Mouse (Mus musculus) forebrain, embryonic 15.5 days (tissue): ENCODE results near the gene Olfr16. TPM values are rescaled to one million over a fixed set of nuclear protein-coding genes. Genes with fewer than 3 reads are reported as not detected.

Experiments
- ATAC-seq: fragments of 200-750 bp; cut with Nextera tagmentation; replicated peaks from 2 replicates; pipeline ENCODE4 v1.8.0; 2017; ENCODE audit warnings: mild to moderate bottlenecking, moderate TSS enrichment, moderate library complexity
- H3K27ac ChIP-seq: fragments of 300-500 bp; sonication (generic); replicated peaks from 2 replicates; pipeline ENCODE4 v1.5.1; 2015; ENCODE audit warnings: mild to moderate bottlenecking, inconsistent platforms
- H3K27me3 ChIP-seq: fragments of 300-500 bp; sonication (generic); 2 replicates; pipeline ENCODE4 v1.6.1; 2015; ENCODE audit warnings: inconsistent platforms
- H3K36me3 ChIP-seq: fragments of 300-500 bp; sonication (generic); 2 replicates; pipeline ENCODE4 v1.6.1; 2015; ENCODE audit warnings: mild to moderate bottlenecking, inconsistent platforms
- H3K4me1 ChIP-seq: fragments of 300-500 bp; sonication (generic); 2 replicates; pipeline ENCODE4 v1.6.1; 2015; ENCODE audit warnings: inconsistent platforms
- H3K4me2 ChIP-seq: fragments of 300-500 bp; sonication (generic); replicated peaks from 2 replicates; pipeline ENCODE4 v1.6.1; 2015; ENCODE audit warnings: mild to moderate bottlenecking, inconsistent platforms
- H3K4me3 ChIP-seq: fragments of 300-500 bp; sonication (generic); 2 replicates; pipeline ENCODE4 v1.5.1; 2015; ENCODE audit warnings: mild to moderate bottlenecking, inconsistent platforms
- H3K9ac ChIP-seq: fragments of 300-500 bp; sonication (generic); replicated peaks from 2 replicates; pipeline ENCODE4 v1.6.1; 2015; ENCODE audit warnings: mild to moderate bottlenecking, inconsistent platforms
- H3K9me3 ChIP-seq: fragments of 300-500 bp; sonication (generic); 2 replicates; pipeline ENCODE4 v1.6.1; 2016; ENCODE audit warnings: inconsistent platforms
- WGBS: fragments of 180-500 bp; shearing (Covaris S2); methylation state at CpG from one replicate; pipeline ENCODE4 v1.1.7; 2015; ENCODE audit warnings: mixed read lengths; 5-methylcytosine and 5-hydroxymethylcytosine counted together
- polyA plus RNA-seq: library from polyadenylated mRNA; unstranded; fragments of >200 nt; fragmentation: Nextera tagmentation; extraction: Ambion mirVana; gene quantifications from 2 replicates; pipeline ENCODE4 v1.2.1, GENCODE M21; 2015

Gene Olfr16
- polyA plus RNA-seq = not detected in 2 replicates

GRCm38 (mm10) chr1:172950160-172950559, at the start of gene Olfr16:
TSS of gene Olfr16 (plus strand) at chr1:172950409.
- Histone ChIP-seq H3K27me3 (no peaks in the 10 kb centered on the region), H3K4me3 (no peak within 1 kb of the TSS), H3K4me1 (no peaks in the 10 kb centered on the region), H3K9me3 (no peaks in the 10 kb centered on the region), H3K27ac (no peak within 1 kb of the TSS), H3K4me2 (no peak within 1 kb of the TSS), H3K36me3 (no peaks in the 10 kb centered on the region), H3K9ac (no peak within 1 kb of the TSS)
- 52% methylated on average over 1 of the region's 1 CpGs for WGBS
- no peak for ATAC-seq

GRCm38 (mm10) chr1:172903313-172903712, 46.9 kb upstream of the Olfr16 start:
- ATAC-seq = no peak
- Histone ChIP-seq H3K9ac (no peak overlapping the region), H3K27me3 (no peaks in the 10 kb centered on the region), H3K9me3 (no peaks in the 10 kb centered on the region), H3K36me3 (no peaks in the 10 kb centered on the region), H3K27ac (no peak overlapping the region), H3K4me1 (no peaks in the 10 kb centered on the region), H3K4me2 (no peak overlapping the region), H3K4me3 (no peak overlapping the region)

GRCm38 (mm10) chr1:172917115-172917514, 33.1 kb upstream of the Olfr16 start:
- Histone ChIP-seq H3K9me3 (no peaks in the 10 kb centered on the region), H3K9ac (no peak overlapping the region), H3K4me1 (no peaks in the 10 kb centered on the region), H3K27me3 (no peaks in the 10 kb centered on the region), H3K36me3 (no peaks in the 10 kb centered on the region), H3K27ac (no peak overlapping the region), H3K4me3 (no peak overlapping the region), H3K4me2 (no peak overlapping the region)
- ATAC-seq = no peak
- 93% methylated on average over 1 of the region's 1 CpGs for WGBS

GRCm38 (mm10) chr1:172918450-172918849, 31.8 kb upstream of the Olfr16 start:
- Histone ChIP-seq H3K27ac (no peak overlapping the region), H3K4me3 (no peak overlapping the region), H3K9me3 (no peaks in the 10 kb centered on the region), H3K27me3 (no peaks in the 10 kb centered on the region), H3K9ac (no peak overlapping the region), H3K4me1 (no peaks in the 10 kb centered on the region), H3K4me2 (no peak overlapping the region), H3K36me3 (no peaks in the 10 kb centered on the region)
- ATAC-seq = no peak
- 87% methylated on average over 2 of the region's 2 CpGs for WGBS

GRCm38 (mm10) chr1:172932197-172932596, 18.0 kb upstream of the Olfr16 start:
- WGBS = 84% methylated on average over 2 of the region's 2 CpGs
- Histone ChIP-seq H3K4me3 (no peak overlapping the region), H3K27me3 (no peaks in the 10 kb centered on the region), H3K9ac (no peak overlapping the region), H3K4me1 (no peaks in the 10 kb centered on the region), H3K36me3 (no peaks in the 10 kb centered on the region), H3K9me3 (no peaks in the 10 kb centered on the region), H3K4me2 (no peak overlapping the region), H3K27ac (no peak overlapping the region)
- no peak for ATAC-seq

GRCm38 (mm10) chr1:172951171-172951720, 1.0 kb downstream of the Olfr16 start:
- Histone ChIP-seq H3K27me3 (no peaks in the 10 kb centered on the region), H3K36me3 (no peaks in the 10 kb centered on the region), H3K27ac (no peak overlapping the region), H3K4me3 (no peak overlapping the region), H3K9me3 (no peaks in the 10 kb centered on the region), H3K4me2 (no peak overlapping the region), H3K4me1 (no peaks in the 10 kb centered on the region), H3K9ac (no peak overlapping the region)
- ATAC-seq = no peak
- WGBS = 73% methylated on average over 2 of the region's 2 CpGs

GRCm38 (mm10) chr1:172955376-172955775, 5.2 kb downstream of the Olfr16 start:
- Histone ChIP-seq H3K27me3 (no peaks in the 10 kb centered on the region), H3K27ac (no peak overlapping the region), H3K4me3 (no peak overlapping the region), H3K9me3 (no peaks in the 10 kb centered on the region), H3K4me1 (no peaks in the 10 kb centered on the region), H3K4me2 (no peak overlapping the region), H3K36me3 (no peaks in the 10 kb centered on the region), H3K9ac (no peak overlapping the region)
- no peak for ATAC-seq
- 79% methylated on average over 4 of the region's 4 CpGs for WGBS

- 60% methylated on average over 1 of the region's 1 CpGs for WGBS
- Histone ChIP-seq H3K27ac (no peak overlapping the region), H3K9ac (no peak overlapping the region), H3K4me2 (no peak overlapping the region), H3K27me3 (no peaks in the 10 kb centered on the region), H3K9me3 (no peaks in the 10 kb centered on the region), H3K4me3 (no peak overlapping the region), H3K4me1 (no peaks in the 10 kb centered on the region), H3K36me3 (no peaks in the 10 kb centered on the region)
- no peak for ATAC-seq
Measured at GRCm38 (mm10) chr1:172960452-172960851, 10.2 kb downstream of the Olfr16 start.

GRCm38 (mm10) chr1:172989794-172990634, 39.8 kb downstream of the Olfr16 start:
- H3K9ac ChIP-seq = no peak overlapping the region
- no peak overlapping the region for H3K27ac ChIP-seq
- WGBS = 79% methylated on average over 12 of the region's 12 CpGs
- no peaks in the 10 kb centered on the region for H3K36me3 ChIP-seq
- no peak for ATAC-seq
- H3K4me2 ChIP-seq = no peak overlapping the region
- H3K4me3 ChIP-seq = no peak overlapping the region
- no peaks in the 10 kb centered on the region for H3K4me1 ChIP-seq
- H3K27me3 ChIP-seq = no peaks in the 10 kb centered on the region
- H3K9me3 ChIP-seq = no peaks in the 10 kb centered on the region

GRCm38 (mm10) chr1:172990635-172991009, 40.4 kb downstream of the Olfr16 start:
- WGBS = 77% methylated on average over 3 of the region's 3 CpGs
- Histone ChIP-seq H3K4me1 (no peaks in the 10 kb centered on the region), H3K36me3 (no peaks in the 10 kb centered on the region), H3K4me3 (no peak overlapping the region), H3K27ac (no peak overlapping the region), H3K4me2 (no peak overlapping the region), H3K9me3 (no peaks in the 10 kb centered on the region), H3K27me3 (no peaks in the 10 kb centered on the region), H3K9ac (no peak overlapping the region)
- ATAC-seq = no peak
